Mouse (Mus musculus) kidney, postnatal 4 days (tissue): ENCODE measurements around the gene Lrwd1.
"Not testable (repeated sequence)": the region's sequence is repeated elsewhere in the genome, so short reads cannot be mapped to it uniquely, and the experiment has no call there.

Source experiments
- DNase-seq, 2 experiments: peaks; one replicate each; pipeline ENCODE4 v3.0.0; 2021; ENCODE audit warnings: mixed read lengths in 2 of 2

Lrwd1 gene

GRCm38 (mm10) chr5:136146936-136147335 lies 11.1 kb upstream of the Lrwd1 start:
- no peak for DNase-seq

GRCm38 (mm10) chr5:136144606-136145430 lies 8.9 kb upstream of the Lrwd1 start:
- peak; percentile 41 to 65 for DNase-seq

GRCm38 (mm10) chr5:136143161-136143755 lies 7.4 kb upstream of the Lrwd1 start:
- peak; percentile 27 to 29 for DNase-seq

- DNase-seq = no peak
Measured at GRCm38 (mm10) chr5:136142746-136143145, 6.9 kb upstream of the Lrwd1 start.

GRCm38 (mm10) chr5:136140057-136140482 lies 4.2 kb upstream of the Lrwd1 start:
- no peak for DNase-seq

GRCm38 (mm10) chr5:136139393-136139792 lies 3.5 kb upstream of the Lrwd1 start:
- DNase-seq = no peak

GRCm38 (mm10) chr5:136137658-136138274 lies 1.9 kb upstream of the Lrwd1 start:
- DNase-seq = peak; percentile 71 to 79

- peak; percentile 24 to 35 for DNase-seq
Measured at GRCm38 (mm10) chr5:136136292-136136990, 567 bp upstream of the Lrwd1 start.

GRCm38 (mm10) chr5:136122165-136122564 lies 13.7 kb downstream of the Lrwd1 start:
- DNase-seq = no peak

GRCm38 (mm10) chr5:136116784-136117112 lies 19.1 kb downstream of the Lrwd1 start:
- no peak for DNase-seq

GRCm38 (mm10) chr5:136115891-136116783 lies 19.7 kb downstream of the Lrwd1 start, which contains the start of gene Polr2j:
TSS of gene Polr2j (plus strand) at chr5:136116631.
- DNase-seq = peak; percentile 98

- DNase-seq = not testable (repeated sequence)
Measured at GRCm38 (mm10) chr5:136113546-136113945, 22.3 kb downstream of the Lrwd1 start.

GRCm38 (mm10) chr5:136109042-136109441 lies 26.8 kb downstream of the Lrwd1 start:
- DNase-seq = no peak

GRCm38 (mm10) chr5:136108486-136108885 lies 27.4 kb downstream of the Lrwd1 start:
- DNase-seq = no peak

GRCm38 (mm10) chr5:136104511-136104910 lies 31.4 kb downstream of the Lrwd1 start:
- peak; percentile 52 to 69 for DNase-seq

- peak; percentile 80 to 87 for DNase-seq
Measured at GRCm38 (mm10) chr5:136102099-136102820, 33.6 kb downstream of the Lrwd1 start.

- peak in 1 of 2 experiments; percentile 25 for DNase-seq
Measured at GRCm38 (mm10) chr5:136098536-136098935, 37.3 kb downstream of the Lrwd1 start.

- DNase-seq = no peak
Measured at GRCm38 (mm10) chr5:136095089-136095488, 40.8 kb downstream of the Lrwd1 start.

- DNase-seq = no peak
Measured at GRCm38 (mm10) chr5:136094249-136095010, 41.4 kb downstream of the Lrwd1 start.

- DNase-seq = no peak
Measured at GRCm38 (mm10) chr5:136091927-136092326, 43.9 kb downstream of the Lrwd1 start.
